Mouse (Mus musculus) heart, embryonic 12.5 days (tissue): ENCODE results near the gene Csrp1. TPM values are rescaled to one million over a fixed set of nuclear protein-coding genes. Genes with fewer than 3 reads are reported as not detected.

Source experiments
- ATAC-seq: fragments of 200-750 bp; cut with Nextera tagmentation; 2 replicates; pipeline ENCODE4 v1.8.0; 2017; ENCODE audit warnings: moderate TSS enrichment, moderate library complexity; ENCODE audit not compliant: insufficient number of reproducible peaks, low FRiP score
- H3K27ac ChIP-seq: fragments of 300-500 bp; sonication (generic); 2 replicates; pipeline ENCODE4 v1.5.1; 2016; ENCODE audit warnings: mild to moderate bottlenecking, moderate library complexity; ENCODE audit not compliant: poor library complexity, severe bottlenecking
- H3K27me3 ChIP-seq: fragments of 300-500 bp; sonication (generic); replicated peaks from 2 replicates; pipeline ENCODE4 v1.6.1; 2016; ENCODE audit warnings: mild to moderate bottlenecking, moderate library complexity
- H3K36me3 ChIP-seq: fragments of 300-500 bp; sonication (generic); 2 replicates; pipeline ENCODE4 v1.6.1; 2016; ENCODE audit warnings: mild to moderate bottlenecking, moderate library complexity
- H3K4me1 ChIP-seq: fragments of 300-500 bp; sonication (generic); replicated peaks from 2 replicates; pipeline ENCODE4 v1.6.1; 2016; ENCODE audit warnings: mild to moderate bottlenecking
- H3K4me2 ChIP-seq: fragments of 300-500 bp; sonication (generic); 2 replicates; pipeline ENCODE4 v1.6.1; 2016; ENCODE audit warnings: mild to moderate bottlenecking, moderate library complexity
- H3K4me3 ChIP-seq: fragments of 300-500 bp; sonication (generic); 2 replicates; pipeline ENCODE4 v1.5.1; 2016; ENCODE audit warnings: mild to moderate bottlenecking
- H3K9ac ChIP-seq: fragments of 300-500 bp; sonication (generic); 2 replicates; pipeline ENCODE4 v1.6.1; 2016; ENCODE audit warnings: mild to moderate bottlenecking, moderate library complexity
- H3K9me3 ChIP-seq: fragments of 300-500 bp; sonication (generic); replicated peaks from 2 replicates; pipeline ENCODE4 v1.6.1; 2016; ENCODE audit warnings: mild to moderate bottlenecking, moderate library complexity
- WGBS: fragments of 180-500 bp; shearing (Covaris S2); methylation state at CpG from one replicate; pipeline ENCODE4 v1.1.7; 2016; 5-methylcytosine and 5-hydroxymethylcytosine counted together
- polyA plus RNA-seq: library from polyadenylated mRNA; unstranded; fragments of >200 nt; fragmentation: Nextera tagmentation; extraction: Ambion mirVana; gene quantifications from 2 replicates; pipeline ENCODE4 v1.2.1, GENCODE M21; 2016

The Csrp1 gene
- polyA plus RNA-seq, result 266 and 270 TPM in 2 replicates

DNA sequence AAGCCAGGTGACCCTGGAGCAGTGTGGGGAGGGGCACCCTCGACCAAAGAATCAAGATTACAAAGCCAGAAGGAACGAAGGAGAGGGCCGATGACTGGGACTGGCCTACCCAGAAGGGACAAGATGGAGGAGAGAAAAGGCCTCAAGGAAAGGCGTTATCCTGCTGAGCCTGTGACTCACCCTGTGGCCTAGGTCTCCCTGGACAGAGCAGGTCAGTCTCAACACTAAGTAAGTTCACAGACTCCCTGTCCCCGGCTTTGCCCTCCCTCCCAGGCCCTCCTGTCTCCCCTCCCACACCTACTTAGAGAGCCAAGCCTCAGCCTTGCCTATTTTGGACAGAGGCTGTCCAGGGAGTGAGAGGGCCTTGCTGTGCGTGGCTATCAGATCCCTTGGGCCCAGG, at the start of gene Csrp1:
Gene Csrp1, plus strand, starts transcription at position 79 of the 400 bp plus-strand sequence.
- H3K36me3 ChIP-seq, result no peaks in the 10 kb centered on the region
- 43% methylated on average over 6 of the region's 6 CpGs for WGBS
- ATAC-seq, result peak; percentile 22; the same call in 1 of the 2 replicates
- H3K27ac ChIP-seq, result peak within 1 kb of the TSS; percentile 12
- H3K27me3 ChIP-seq, result no peaks in the 10 kb centered on the region
- H3K4me1 ChIP-seq, result peaks cover 30% of the 10 kb centered on the region
- no peak within 1 kb of the TSS for H3K4me3 ChIP-seq
- H3K9me3 ChIP-seq, result 0 out of 2 replicates have a peak, but pooled peaks cover 3% of the 10 kb centered on the region
- H3K9ac ChIP-seq, result peak within 1 kb of the TSS; percentile 3; the same call in 1 of the 2 replicates
- H3K4me2 ChIP-seq, result 0 out of 2 replicates have a peak within 1 kb of the TSS, but pooled peaks have one; percentile 18

GRCm38 (mm10) chr1:135670397-135671130, 49.3 kb upstream of the Csrp1 start:
- Histone ChIP-seq H3K4me3 (no peak overlapping the region), H3K9me3 (no peaks in the 10 kb centered on the region), H3K4me2 (peak overlapping the region; percentile 49), H3K4me1 (peaks cover 75% of the 10 kb centered on the region), H3K27me3 (no peaks in the 10 kb centered on the region), H3K9ac (peak overlapping the region; percentile 20; the same call in 1 of the 2 replicates), H3K36me3 (no peaks in the 10 kb centered on the region), H3K27ac (0 out of 2 replicates have a peak overlapping the region, but pooled peaks have one; percentile 20)
- peak; percentile 78 for ATAC-seq
- WGBS, result 8% methylated on average over 13 of the region's 13 CpGs

DNA sequence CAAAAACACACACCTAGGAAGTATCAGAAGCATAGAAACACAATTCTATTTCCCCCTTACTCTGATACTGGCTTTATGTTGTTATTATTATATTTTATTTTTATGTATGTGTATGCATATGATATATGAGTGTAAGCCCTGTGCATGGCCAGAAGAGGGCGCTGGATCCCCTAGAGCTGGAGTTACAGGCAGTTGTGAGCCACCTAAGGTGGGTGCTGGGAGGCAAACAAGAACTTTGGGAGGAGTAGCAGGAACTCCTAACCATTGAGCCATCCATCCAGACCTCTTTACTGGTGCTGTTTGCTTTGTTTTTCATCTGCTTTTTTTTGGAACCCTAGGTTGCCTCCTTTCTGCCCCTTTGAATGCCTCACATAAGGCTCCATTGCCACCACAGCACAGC, 48.5 kb upstream of the Csrp1 start:
- Histone ChIP-seq H3K36me3 (no peaks in the 10 kb centered on the region), H3K9me3 (no peaks in the 10 kb centered on the region), H3K4me3 (no peak overlapping the region), H3K4me1 (peaks cover 79% of the 10 kb centered on the region), H3K27me3 (no peaks in the 10 kb centered on the region), H3K9ac (no peak overlapping the region), H3K27ac (0 out of 2 replicates have a peak overlapping the region, but pooled peaks have one; percentile 64), H3K4me2 (no peak overlapping the region)
- no peak for ATAC-seq
- WGBS, result 16% methylated on average over 1 of the region's 1 CpGs

- Histone ChIP-seq H3K9me3 (no peaks in the 10 kb centered on the region), H3K27ac (peak overlapping the region; percentile 64), H3K4me3 (no peak overlapping the region), H3K36me3 (no peaks in the 10 kb centered on the region), H3K27me3 (no peaks in the 10 kb centered on the region), H3K9ac (0 out of 2 replicates have a peak overlapping the region, but pooled peaks have one; percentile 31), H3K4me1 (peaks cover 81% of the 10 kb centered on the region), H3K4me2 (no peak overlapping the region)
- 45% methylated on average over 8 of the region's 8 CpGs for WGBS
- ATAC-seq, result no peak
These were observed 47.9 kb upstream of the Csrp1 start for GRCm38 (mm10) chr1:135671956-135672355.

- no peak for ATAC-seq
- Histone ChIP-seq H3K27me3 (no peaks in the 10 kb centered on the region), H3K9ac (0 out of 2 replicates have a peak overlapping the region, but pooled peaks have one; percentile 31), H3K9me3 (no peaks in the 10 kb centered on the region), H3K4me2 (no peak overlapping the region), H3K36me3 (no peaks in the 10 kb centered on the region), H3K4me1 (peaks cover 83% of the 10 kb centered on the region), H3K4me3 (no peak overlapping the region), H3K27ac (peak overlapping the region; percentile 64)
- WGBS, result 49% methylated on average over 4 of the region's 4 CpGs
These were observed 47.5 kb upstream of the Csrp1 start for GRCm38 (mm10) chr1:135672374-135672773.

GRCm38 (mm10) chr1:135673423-135673822, 46.4 kb upstream of the Csrp1 start:
- Histone ChIP-seq H3K36me3 (no peaks in the 10 kb centered on the region), H3K27ac (no peak overlapping the region; the same call in 1 of the 2 replicates), H3K4me1 (peaks cover 85% of the 10 kb centered on the region), H3K9me3 (no peaks in the 10 kb centered on the region), H3K27me3 (no peaks in the 10 kb centered on the region), H3K4me2 (no peak overlapping the region), H3K9ac (no peak overlapping the region), H3K4me3 (no peak overlapping the region)
- 40% methylated on average over 14 of the region's 14 CpGs for WGBS
- ATAC-seq, result no peak

DNA sequence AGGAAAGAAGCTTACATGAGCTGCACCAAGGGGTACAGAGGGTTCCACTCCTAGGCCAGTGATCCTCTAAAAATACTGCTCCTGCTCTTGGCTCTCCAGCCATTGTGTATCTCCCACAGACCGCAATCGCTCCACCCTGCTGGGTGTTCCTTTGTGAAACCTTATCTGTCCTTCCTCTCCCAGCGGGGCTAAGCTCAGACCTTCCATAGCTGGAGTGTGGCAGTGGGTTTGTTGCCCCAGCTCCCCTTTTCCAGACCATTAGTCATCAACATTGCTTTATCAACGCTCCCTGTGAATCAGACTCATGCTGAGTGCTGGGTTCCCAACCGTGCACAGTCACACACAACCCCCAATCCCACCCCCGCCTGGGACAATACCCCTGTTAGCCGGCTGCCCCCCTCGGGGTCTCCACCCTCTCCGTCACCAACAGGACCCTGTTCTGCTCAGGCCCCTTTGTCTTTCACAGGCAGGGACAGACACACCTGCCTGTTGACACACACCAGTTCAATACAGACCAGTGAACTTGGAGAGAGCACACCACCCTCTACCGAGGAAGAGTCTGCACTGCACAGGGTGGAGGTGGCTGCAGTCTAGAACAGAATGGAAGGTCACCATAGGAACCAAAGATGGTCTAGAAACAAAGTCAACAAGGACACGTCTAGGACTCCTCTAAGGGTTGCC, 44.3 kb upstream of the Csrp1 start:
- 19% methylated on average over 11 of the region's 11 CpGs for WGBS
- H3K4me1 ChIP-seq, result peaks cover 63% of the 10 kb centered on the region

GRCm38 (mm10) chr1:135676247-135676646, 43.6 kb upstream of the Csrp1 start:
- no peak for ATAC-seq
- no peak overlapping the region for H3K4me3 ChIP-seq
- no peak overlapping the region for H3K9ac ChIP-seq
- H3K27ac ChIP-seq, result no peak overlapping the region
- WGBS, result 72% methylated on average over 10 of the region's 10 CpGs
- peaks cover 59% of the 10 kb centered on the region for H3K4me1 ChIP-seq
- H3K36me3 ChIP-seq, result no peaks in the 10 kb centered on the region
- H3K27me3 ChIP-seq, result no peaks in the 10 kb centered on the region
- no peak overlapping the region for H3K4me2 ChIP-seq
- no peaks in the 10 kb centered on the region for H3K9me3 ChIP-seq

More for the DNA sequence above, 44.3 kb upstream of the Csrp1 start:
- H3K27ac ChIP-seq, result peak overlapping the region; percentile 39; the same call in 1 of the 2 replicates
- H3K9ac ChIP-seq, result no peak overlapping the region
- no peaks in the 10 kb centered on the region for H3K9me3 ChIP-seq
- H3K36me3 ChIP-seq, result no peaks in the 10 kb centered on the region
- 0 out of 2 replicates have a peak overlapping the region, but pooled peaks have one; percentile 14 for H3K4me2 ChIP-seq
- no peak overlapping the region for H3K4me3 ChIP-seq
- no peaks in the 10 kb centered on the region for H3K27me3 ChIP-seq
- 0 out of 2 replicates have a peak, but pooled peaks have one; percentile 27 for ATAC-seq

- Histone ChIP-seq H3K4me2 (no peak overlapping the region), H3K27ac (no peak overlapping the region), H3K4me3 (no peak overlapping the region), H3K4me1 (peaks cover 51% of the 10 kb centered on the region), H3K9me3 (no peaks in the 10 kb centered on the region), H3K36me3 (no peaks in the 10 kb centered on the region), H3K27me3 (no peaks in the 10 kb centered on the region), H3K9ac (no peak overlapping the region)
- 60% methylated on average over 8 of the region's 8 CpGs for WGBS
- ATAC-seq, result no peak
These were observed 42.8 kb upstream of the Csrp1 start for GRCm38 (mm10) chr1:135676938-135677682.

DNA sequence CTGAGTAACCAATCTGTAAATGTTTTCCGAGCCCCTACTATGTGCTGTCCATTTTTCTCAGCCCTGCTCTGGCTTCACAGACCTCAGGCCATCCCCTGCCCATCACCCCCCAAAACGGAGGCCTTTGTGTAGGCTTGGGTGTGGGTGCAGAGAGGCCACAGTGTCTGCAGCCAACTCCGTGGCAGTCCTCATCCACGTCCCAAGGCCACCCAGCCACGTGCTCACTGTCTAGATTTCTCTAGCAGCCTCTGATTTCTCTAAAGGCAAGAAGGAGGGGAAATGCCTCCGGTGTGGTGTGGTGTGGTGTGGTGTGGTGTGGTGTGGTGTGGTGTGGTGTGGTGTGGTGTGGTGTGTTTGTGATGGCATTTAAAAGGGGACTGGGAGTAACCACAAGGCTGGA, 41.7 kb upstream of the Csrp1 start:
- H3K4me1 ChIP-seq, result peaks cover 41% of the 10 kb centered on the region
- H3K9me3 ChIP-seq, result no peaks in the 10 kb centered on the region
- no peak overlapping the region for H3K4me3 ChIP-seq
- no peak overlapping the region for H3K4me2 ChIP-seq
- 70% methylated on average over 6 of the region's 6 CpGs for WGBS
- H3K27ac ChIP-seq, result no peak overlapping the region
- ATAC-seq, result no peak
- no peaks in the 10 kb centered on the region for H3K27me3 ChIP-seq
- no peaks in the 10 kb centered on the region for H3K36me3 ChIP-seq
- H3K9ac ChIP-seq, result no peak overlapping the region
